Mouse (Mus musculus) testis, adult 2 months (tissue): ENCODE results near the gene Xxylt1. TPM values are rescaled to one million over a fixed set of nuclear protein-coding genes. Genes with fewer than 3 reads are reported as not detected.

Experiments used
- H3K27ac ChIP-seq: fragments of 200-500 bp; 2 replicates; pipeline ENCODE4 v1.5.1; 2012; ENCODE audit warnings: low read depth, low read length; ENCODE audit not compliant: control insufficient read depth, insufficient read depth
- H3K27me3 ChIP-seq: fragments of 200-500 bp; 2 replicates; pipeline ENCODE4 v1.6.1; 2012; ENCODE audit warnings: mild to moderate bottlenecking, low read length, moderate library complexity; ENCODE audit not compliant: control insufficient read depth, insufficient read depth
- H3K36me3 ChIP-seq: fragments of 200-500 bp; 2 replicates; pipeline ENCODE4 v1.6.1; 2012; ENCODE audit warnings: mild to moderate bottlenecking, low read length; ENCODE audit not compliant: control insufficient read depth, insufficient read depth
- H3K4me1 ChIP-seq: fragments of 200-500 bp; 2 replicates; pipeline ENCODE4 v1.6.1; 2012; ENCODE audit warnings: low read length; ENCODE audit not compliant: control insufficient read depth, insufficient read depth
- H3K4me3 ChIP-seq: fragments of 200-500 bp; 2 replicates; pipeline ENCODE4 v1.5.1; 2012; ENCODE audit warnings: low read depth, mild to moderate bottlenecking, low read length, moderate library complexity, mixed read lengths; ENCODE audit not compliant: control insufficient read depth
- CTCF ChIP-seq: fragments of 200-500 bp; IDR thresholded peaks from 2 replicates; pipeline ENCODE4 v1.5.1; 2012; ENCODE audit warnings: low read depth, mild to moderate bottlenecking, inconsistent platforms, low read length, moderate library complexity; ENCODE audit not compliant: control insufficient read depth, insufficient read depth, insufficient replicate concordance
- POLR2A ChIP-seq: fragments of 200-500 bp; IDR thresholded peaks from 2 replicates; pipeline ENCODE4 v1.6.1; 2012; ENCODE audit warnings: low read depth, mild to moderate bottlenecking, inconsistent platforms, low read length, moderate library complexity; ENCODE audit not compliant: control insufficient read depth
- polyA plus RNA-seq: library from polyadenylated mRNA; depleted of rRNA; stranded (reverse); fragments of >200 nt; gene quantifications from 2 replicates; pipeline ENCODE4 v1.2.3, GENCODE M21; 2012

The Xxylt1 gene
- polyA plus RNA-seq, 1 experiment = 2.7 TPM

GRCm38 (mm10) chr16:30932791-30933190 is 148.4 kb downstream of the Xxylt1 start:
- no peaks in the 10 kb centered on the region for H3K27me3 ChIP-seq
- no peak for TF ChIP-seq CTCF
- no peak overlapping the region for H3K27ac ChIP-seq
- H3K4me1 ChIP-seq = no peaks in the 10 kb centered on the region
- H3K36me3 ChIP-seq = no peaks in the 10 kb centered on the region
- H3K4me3 ChIP-seq = no peak overlapping the region

- no peak for TF ChIP-seq CTCF
- TF ChIP-seq POLR2A = no peak
- Histone ChIP-seq H3K36me3 (no peaks in the 10 kb centered on the region), H3K4me1 (no peaks in the 10 kb centered on the region), H3K27me3 (no peaks in the 10 kb centered on the region), H3K4me3 (no peak overlapping the region), H3K27ac (no peak overlapping the region)
These were observed 149.0 kb downstream of the Xxylt1 start for GRCm38 (mm10) chr16:30932196-30932595.

- TF ChIP-seq CTCF = no peak
- TF ChIP-seq POLR2A = no peak
- no peaks in the 10 kb centered on the region for H3K4me1 ChIP-seq
- H3K27me3 ChIP-seq = no peaks in the 10 kb centered on the region
- H3K27ac ChIP-seq = no peak overlapping the region
- H3K36me3 ChIP-seq = no peaks in the 10 kb centered on the region
- H3K4me3 ChIP-seq = no peak overlapping the region
These were observed 152.1 kb downstream of the Xxylt1 start for GRCm38 (mm10) chr16:30929165-30929564.

GRCm38 (mm10) chr16:30928076-30928750 is 153.0 kb downstream of the Xxylt1 start:
- H3K27me3 ChIP-seq = no peaks in the 10 kb centered on the region
- H3K27ac ChIP-seq = no peak overlapping the region
- TF ChIP-seq POLR2A (no peak), CTCF (no peak)
- H3K36me3 ChIP-seq = no peaks in the 10 kb centered on the region
- H3K4me1 ChIP-seq = no peaks in the 10 kb centered on the region
- no peak overlapping the region for H3K4me3 ChIP-seq

GRCm38 (mm10) chr16:30925496-30925895 is 155.7 kb downstream of the Xxylt1 start:
- Histone ChIP-seq H3K27ac (no peak overlapping the region), H3K27me3 (no peaks in the 10 kb centered on the region), H3K4me3 (no peak overlapping the region), H3K36me3 (no peaks in the 10 kb centered on the region), H3K4me1 (no peaks in the 10 kb centered on the region)
- TF ChIP-seq CTCF (no peak), POLR2A (no peak)

GRCm38 (mm10) chr16:30923899-30924298 is 157.3 kb downstream of the Xxylt1 start:
- H3K27me3 ChIP-seq = no peaks in the 10 kb centered on the region
- TF ChIP-seq CTCF (no peak), POLR2A (no peak)
- H3K36me3 ChIP-seq = no peaks in the 10 kb centered on the region
- H3K4me1 ChIP-seq = no peaks in the 10 kb centered on the region
- H3K4me3 ChIP-seq = no peak overlapping the region
- no peak overlapping the region for H3K27ac ChIP-seq

- TF ChIP-seq CTCF (no peak), POLR2A (no peak)
- no peak overlapping the region for H3K27ac ChIP-seq
These were observed 158.7 kb downstream of the Xxylt1 start for GRCm38 (mm10) chr16:30922548-30922947.

More at GRCm38 (mm10) chr16:30922548-30922947, 158.7 kb downstream of the Xxylt1 start:
- Histone ChIP-seq H3K4me1 (no peaks in the 10 kb centered on the region), H3K4me3 (no peak overlapping the region), H3K36me3 (no peaks in the 10 kb centered on the region), H3K27me3 (no peaks in the 10 kb centered on the region)
